Mouse (Mus musculus) stomach, embryonic 16.5 days (tissue): ENCODE data around the gene Serpinc1. TPM values are rescaled to one million over a fixed set of nuclear protein-coding genes. Genes with fewer than 3 reads are reported as not detected.

ENCODE experiments used
- polyA plus RNA-seq: library from polyadenylated mRNA; unstranded; fragments of >200 nt; fragmentation: Nextera tagmentation; extraction: Ambion mirVana; gene quantifications from 2 replicates; pipeline ENCODE4 v1.2.1, GENCODE M21; 2015

Gene Serpinc1
- polyA plus RNA-seq, 1 experiment from 2014 or later = 40.6 TPM

Other genes with a start within 250 kb of the Serpinc1 start
- 27.0 and 31.9 TPM in 2 replicates for gene Rabgap1l, start 185.4 kb upstream of the Serpinc1 start, polyA plus RNA-seq
- gene Rc3h1, start 72.2 kb upstream of the Serpinc1 start, polyA plus RNA-seq = 6.3 and 6.4 TPM in 2 replicates
- 4.0 and 7.4 TPM in 2 replicates for gene Zbtb37, start 56.3 kb downstream of the Serpinc1 start, polyA plus RNA-seq
- gene Dars2, start 92.1 kb downstream of the Serpinc1 start, polyA plus RNA-seq = 31.1 and 34.0 TPM in 2 replicates
- gene Cenpl, start 92.1 kb downstream of the Serpinc1 start, polyA plus RNA-seq = 22.6 and 26.3 TPM in 2 replicates
- 13.7 and 15.6 TPM in 2 replicates for gene Klhl20, start 152.9 kb downstream of the Serpinc1 start, polyA plus RNA-seq
- 1.1 and 1.6 TPM in 2 replicates for gene Ankrd45, start 164.1 kb downstream of the Serpinc1 start, polyA plus RNA-seq
- gene Tex50, start 180.7 kb downstream of the Serpinc1 start, polyA plus RNA-seq = not detected in 2 replicates